ENCODE assay signal across 8 mouse cellular contexts in the genomic region with DNA sequence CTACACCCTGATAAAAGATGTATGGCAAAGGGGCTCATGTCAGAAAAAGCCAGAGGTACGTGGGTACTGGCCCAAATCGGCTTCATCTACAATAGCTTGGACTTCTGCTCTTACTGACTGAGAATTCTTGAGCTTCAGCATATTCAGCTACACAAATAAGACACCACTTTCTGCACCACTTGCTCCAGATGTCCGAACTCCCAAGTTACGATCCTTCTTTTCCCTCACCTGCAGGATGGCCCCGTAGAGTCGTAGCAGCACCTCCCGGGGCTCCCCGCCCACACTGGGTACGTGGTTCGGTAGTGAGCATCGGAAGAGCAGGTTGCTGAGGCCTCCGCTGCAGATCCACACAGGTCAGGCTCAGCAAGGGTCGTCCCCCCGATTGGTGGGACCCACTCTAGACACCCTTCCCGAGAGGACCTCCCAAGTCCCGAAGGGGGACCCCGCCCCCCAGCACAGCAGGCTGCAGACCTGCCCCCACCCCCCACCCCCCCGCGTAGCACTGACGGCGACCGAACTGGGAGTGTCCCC. TPM values are rescaled to one million over a fixed set of nuclear protein-coding genes. Genes with fewer than 3 reads are reported as not detected.
A peak's percentile ranks its signal among the peaks of the same experiment; 100 is the strongest.
DNase-seq lines count a peak whose midpoint lies in the region; ATAC-seq and TF ChIP-seq lines count a peak whose summit lies in the region.

No protein-coding gene starts in this region.

- no peak for TF ChIP-seq POLR2A in ES-Bruce4 (IDR thresholded peaks at IDR 0.05; ENCODE audit: insufficient read depth, low read length)

- H3K27me3 ChIP-seq in heart, embryonic 12.5 days (replicated peaks) = no peaks in the 10 kb centered on the region
- H3K27me3 ChIP-seq in ES-Bruce4 (ENCODE audit: control insufficient read depth, insufficient read depth, low read length, poor library complexity, severe bottlenecking) = no peaks in the 10 kb centered on the region
- H3K27me3 ChIP-seq in forebrain, embryonic 14.5 days (replicated peaks; ENCODE audit: control insufficient read depth, insufficient read depth, low read length) = no peaks in the 10 kb centered on the region
- no peaks in the 10 kb centered on the region for H3K27me3 ChIP-seq in liver, embryonic 16.5 days (ENCODE audit: control insufficient read depth, insufficient read depth, low read depth, low read length)

- H3K36me3 ChIP-seq in heart, embryonic 12.5 days = peaks cover 33% of the 10 kb centered on the region
- peaks cover 8% of the 10 kb centered on the region for H3K36me3 ChIP-seq in ES-Bruce4 (ENCODE audit: control insufficient read depth, insufficient read depth, low read length, poor library complexity, severe bottlenecking)
- peaks cover 23% of the 10 kb centered on the region; the same call in 1 of the 2 replicates for H3K36me3 ChIP-seq in forebrain, embryonic 14.5 days (ENCODE audit: control insufficient read depth, insufficient read depth, low read length)
- H3K36me3 ChIP-seq in liver, embryonic 16.5 days (ENCODE audit: control insufficient read depth, insufficient read depth) = no peaks in the 10 kb centered on the region; the same call in 1 of the 2 replicates

- peaks cover 44% of the 10 kb centered on the region for H3K4me1 ChIP-seq in heart, embryonic 12.5 days (replicated peaks)
- H3K4me1 ChIP-seq in ES-Bruce4 (ENCODE audit: control insufficient read depth, insufficient read depth, low read length) = peaks cover 2% of the 10 kb centered on the region
- H3K4me1 ChIP-seq in forebrain, embryonic 14.5 days (ENCODE audit: control insufficient read depth, insufficient read depth, low read length) = peaks cover 5% of the 10 kb centered on the region; the same call in 1 of the 2 replicates
- peaks cover 14% of the 10 kb centered on the region for H3K4me1 ChIP-seq in liver, embryonic 16.5 days (ENCODE audit: control insufficient read depth, low read depth, low read length)

- H3K9ac ChIP-seq in heart, embryonic 12.5 days = peak overlapping the region; percentile 83
- H3K9ac ChIP-seq in ES-Bruce4 (ENCODE audit: low read depth, poor library complexity, severe bottlenecking) = peak overlapping the region; percentile 62
- peak overlapping the region; percentile 71 for H3K9ac ChIP-seq in forebrain, embryonic 14.5 days (ENCODE audit: low read length)
- peak overlapping the region; percentile 92 for H3K9ac ChIP-seq in liver, embryonic 16.5 days (ENCODE audit: low read depth, low read length)

- H3K9me3 ChIP-seq in heart, embryonic 12.5 days (replicated peaks) = no peaks in the 10 kb centered on the region
- no peaks in the 10 kb centered on the region for H3K9me3 ChIP-seq in ES-Bruce4 (replicated peaks; ENCODE audit: control insufficient read depth, insufficient read depth, low read length, poor library complexity, severe bottlenecking)
- no peaks in the 10 kb centered on the region for H3K9me3 ChIP-seq in forebrain, embryonic 14.5 days (replicated peaks; ENCODE audit: control insufficient read depth, low read length)
- no peaks in the 10 kb centered on the region for H3K9me3 ChIP-seq in liver, embryonic 16.5 days (replicated peaks; ENCODE audit: control insufficient read depth, low read length)

- peak overlapping the region; percentile 74 for H3K4me3 ChIP-seq in heart, embryonic 12.5 days
- peak overlapping the region; percentile 79 for H3K4me3 ChIP-seq in ES-Bruce4 (ENCODE audit: low read depth, low read length)
- H3K4me3 ChIP-seq in forebrain, embryonic 14.5 days (ENCODE audit: low read depth, low read length) = peak overlapping the region; percentile 57
- peak overlapping the region; percentile 88 for H3K4me3 ChIP-seq in liver, embryonic 16.5 days (ENCODE audit: low read depth, low read length)

- peak overlapping the region; percentile 97 for H3K27ac ChIP-seq in heart, embryonic 12.5 days (ENCODE audit: poor library complexity, severe bottlenecking)
- H3K27ac ChIP-seq in ES-Bruce4 (ENCODE audit: insufficient read depth, low read length) = no peak overlapping the region
- H3K27ac ChIP-seq in forebrain, embryonic 14.5 days (ENCODE audit: low read depth, low read length) = peak overlapping the region; percentile 87; the same call in 1 of the 2 replicates
- H3K27ac ChIP-seq in liver, embryonic 16.5 days (ENCODE audit: low read length) = peak overlapping the region; percentile 99

- TF ChIP-seq CTCF in ES-Bruce4 (IDR thresholded peaks at IDR 0.05; ENCODE audit: low read depth, low read length) = no peak

- no peak for TF ChIP-seq EP300 in ES-Bruce4 (IDR thresholded peaks at IDR 0.05; ENCODE audit: insufficient read depth, low read depth, low read length)

- no peak for DNase-seq in heart, postnatal 4 days
- no peak for DNase-seq in forebrain, embryonic 14.5 days (ENCODE audit: low spot score)
- no peak for DNase-seq in cerebellum, adult 18-20 months
- DNase-seq in thymus, postnatal 36 days = no peak
- no peak for DNase-seq in spleen, adult 12 weeks (ENCODE audit: low spot score)

- 6% methylated on average over 22 of the region's 22 CpGs for WGBS in heart, embryonic 12.5 days
- WGBS in forebrain, embryonic 14.5 days = 4% methylated on average over 21 of the region's 22 CpGs
- 8% methylated on average over 22 of the region's 22 CpGs for WGBS in liver, embryonic 16.5 days (ENCODE audit: insufficient replicate concordance)

- peak; percentile 34; the same call in 1 of the 2 replicates for ATAC-seq in heart, embryonic 12.5 days (ENCODE audit: insufficient number of reproducible peaks, low FRiP score)
- peak; percentile 60; the same call in 1 of the 2 replicates for ATAC-seq in forebrain, embryonic 14.5 days
- no peak for ATAC-seq in liver, embryonic 16.5 days (ENCODE audit: low read depth)

- peak overlapping the region; percentile 91 for H3K4me2 ChIP-seq in heart, embryonic 12.5 days
- H3K4me2 ChIP-seq in forebrain, embryonic 14.5 days (ENCODE audit: low read length) = peak overlapping the region; percentile 64
- H3K4me2 ChIP-seq in liver, embryonic 16.5 days (ENCODE audit: low read depth, low read length) = peak overlapping the region; percentile 94

RNA-seq across cellular contexts. Expression of a gene that starts 0.5 kb away (rescaled TPM):
- polyA plus RNA-seq in heart, embryonic 12.5 days (2016; fragmentation: Nextera tagmentation; extraction: Ambion mirVana) = 2.9 and 3.4 TPM in 2 replicates
- total RNA-seq in heart, postnatal 4 days (2021) = 1 to 10 TPM; 1.1 to 1.8 TPM
- 2.1 and 3.2 TPM in 2 replicates for polyA plus RNA-seq in ES-Bruce4 (2011; ENCODE audit: insufficient read depth, insufficient read length, low read depth, missing spikeins)
- 1.3 and 2.0 TPM in 2 replicates for polyA plus RNA-seq in forebrain, embryonic 14.5 days (2014; fragmentation: Nextera tagmentation; extraction: Ambion mirVana)
- 2.0 TPM in 2 replicates for polyA plus RNA-seq in liver, embryonic 16.5 days (2015; fragmentation: Nextera tagmentation; extraction: Ambion mirVana)

RNA-seq across cellular contexts. Expression of a gene that starts 0.6 kb away (rescaled TPM):
- 0.59 and 0.68 TPM in 2 replicates for polyA plus RNA-seq in heart, embryonic 12.5 days (2016; fragmentation: Nextera tagmentation; extraction: Ambion mirVana)
- total RNA-seq in heart, postnatal 4 days (2021) = 10 to 100 TPM in 1 of 2 experiments, 1 to 10 TPM in 1; 2.1 to 11.6 TPM
- not detected in 2 replicates for polyA plus RNA-seq in ES-Bruce4 (2011; ENCODE audit: insufficient read depth, insufficient read length, low read depth, missing spikeins)
- not detected in 2 replicates for polyA plus RNA-seq in forebrain, embryonic 14.5 days (2014; fragmentation: Nextera tagmentation; extraction: Ambion mirVana)
- 0.14 and 0.19 TPM in 2 replicates for polyA plus RNA-seq in liver, embryonic 16.5 days (2015; fragmentation: Nextera tagmentation; extraction: Ambion mirVana)

RNA-seq across cellular contexts. Expression of a gene that starts 0.8 kb away (rescaled TPM):
- polyA plus RNA-seq in heart, embryonic 12.5 days (2016; fragmentation: Nextera tagmentation; extraction: Ambion mirVana) = 59.6 and 67.0 TPM in 2 replicates
- 10 to 100 TPM; 68.2 to 94.0 TPM for total RNA-seq in heart, postnatal 4 days (2021)
- polyA plus RNA-seq in ES-Bruce4 (2011; ENCODE audit: insufficient read depth, insufficient read length, low read depth, missing spikeins) = 41.3 and 45.7 TPM in 2 replicates
- 59.3 and 66.3 TPM in 2 replicates for polyA plus RNA-seq in forebrain, embryonic 14.5 days (2014; fragmentation: Nextera tagmentation; extraction: Ambion mirVana)
- 25.8 and 27.5 TPM in 2 replicates for polyA plus RNA-seq in liver, embryonic 16.5 days (2015; fragmentation: Nextera tagmentation; extraction: Ambion mirVana)

RNA-seq across cellular contexts. Expression of a gene that starts 3.2 kb away (rescaled TPM):
- polyA plus RNA-seq in heart, embryonic 12.5 days (2016; fragmentation: Nextera tagmentation; extraction: Ambion mirVana) = 138 and 149 TPM in 2 replicates
- 100 to 1,000 TPM; 585 to 617 TPM for total RNA-seq in heart, postnatal 4 days (2021)
- 4.9 and 6.1 TPM in 2 replicates for polyA plus RNA-seq in ES-Bruce4 (2011; ENCODE audit: insufficient read depth, insufficient read length, low read depth, missing spikeins)
- 0.79 and 0.89 TPM in 2 replicates for polyA plus RNA-seq in forebrain, embryonic 14.5 days (2014; fragmentation: Nextera tagmentation; extraction: Ambion mirVana)
- 3.7 and 4.5 TPM in 2 replicates for polyA plus RNA-seq in liver, embryonic 16.5 days (2015; fragmentation: Nextera tagmentation; extraction: Ambion mirVana)

RNA-seq across cellular contexts. Expression of a gene that starts 18.6 kb away (rescaled TPM):
- polyA plus RNA-seq in heart, embryonic 12.5 days (2016; fragmentation: Nextera tagmentation; extraction: Ambion mirVana) = not detected in 2 replicates
- not detected for total RNA-seq in heart, postnatal 4 days (2021)
- not detected in 2 replicates for polyA plus RNA-seq in ES-Bruce4 (2011; ENCODE audit: insufficient read depth, insufficient read length, low read depth, missing spikeins)
- not detected in 2 replicates for polyA plus RNA-seq in forebrain, embryonic 14.5 days (2014; fragmentation: Nextera tagmentation; extraction: Ambion mirVana)
- not detected in 2 replicates for polyA plus RNA-seq in liver, embryonic 16.5 days (2015; fragmentation: Nextera tagmentation; extraction: Ambion mirVana)
